Mouse (Mus musculus) liver, postnatal 0 days (tissue): Measurements from ENCODE around the gene Sh3bp1. TPM values are rescaled to one million over a fixed set of nuclear protein-coding genes. Genes with fewer than 3 reads are reported as not detected.

ENCODE experiments used
- ATAC-seq: fragments of 200-750 bp; cut with Nextera tagmentation; 2 replicates; pipeline ENCODE4 v1.8.0; 2017; ENCODE audit warnings: mild to moderate bottlenecking, moderate library complexity
- DNase-seq: peaks from one replicate; pipeline ENCODE4 v3.0.0-alpha.2; 2016
- H3K27ac ChIP-seq: fragments of 300-500 bp; sonication (generic); 2 replicates; pipeline ENCODE4 v1.5.1; 2014; ENCODE audit warnings: antibody characterized with exemption, moderate library complexity, mild to moderate bottlenecking, low read depth
- H3K27me3 ChIP-seq: fragments of 300-500 bp; sonication (generic); 2 replicates; pipeline ENCODE4 v1.6.1; 2014; ENCODE audit warnings: low read length, control low read depth, mixed read lengths; ENCODE audit not compliant: insufficient read depth
- H3K36me3 ChIP-seq: fragments of 300-500 bp; sonication (generic); replicated peaks from 2 replicates; pipeline ENCODE4 v1.6.1; 2014; ENCODE audit warnings: mild to moderate bottlenecking, control low read depth, low read length, moderate library complexity, mixed read lengths; ENCODE audit not compliant: insufficient read depth
- H3K4me1 ChIP-seq: fragments of 300-500 bp; sonication (generic); 2 replicates; pipeline ENCODE4 v1.6.1; 2014; ENCODE audit warnings: antibody characterized with exemption, mild to moderate bottlenecking, control low read depth; ENCODE audit not compliant: insufficient read depth
- H3K4me2 ChIP-seq: fragments of 300-500 bp; sonication (generic); 2 replicates; pipeline ENCODE4 v1.6.1; 2014; ENCODE audit warnings: low read depth, mild to moderate bottlenecking, low read length, moderate library complexity, mixed read lengths
- H3K4me3 ChIP-seq: fragments of 300-500 bp; sonication (generic); 2 replicates; pipeline ENCODE4 v1.5.1; 2014; ENCODE audit warnings: low read depth, low read length
- H3K9ac ChIP-seq: fragments of 300-500 bp; sonication (generic); replicated peaks from 2 replicates; pipeline ENCODE4 v1.6.1; 2014; ENCODE audit warnings: mild to moderate bottlenecking, moderate library complexity
- H3K9me3 ChIP-seq: fragments of 300-500 bp; sonication (generic); 2 replicates; pipeline ENCODE4 v1.6.1; 2016; ENCODE audit warnings: mild to moderate bottlenecking, control low read depth, low read length, mixed read lengths
- CTCF ChIP-seq: sonication (generic); IDR thresholded peaks from 2 replicates; pipeline ENCODE4 v1.5.1; 2016; ENCODE audit warnings: antibody characterized with exemption, low read depth
- EP300 ChIP-seq: IDR thresholded peaks from 2 replicates; pipeline ENCODE4 v1.6.1; 2016; ENCODE audit warnings: antibody characterized with exemption, low read depth, mild to moderate bottlenecking
- WGBS: fragments of 180-500 bp; shearing (Covaris S2); extraction: QIAGEN DNeasy Blood & Tissue Kit; methylation state at CpG from one replicate; pipeline ENCODE4 v1.1.7; 2014; ENCODE audit not compliant: insufficient replicate concordance; 5-methylcytosine and 5-hydroxymethylcytosine counted together
- microRNA-seq: library from miRNA; unstranded; fragments of <30 nt; microRNA quantifications from one replicate; pipeline ENCODE4, GENCODE M21; 2016
- polyA plus RNA-seq: library from polyadenylated mRNA; unstranded; fragments of >200 nt; fragmentation: Nextera tagmentation; extraction: Ambion mirVana; gene quantifications from 2 replicates; pipeline ENCODE4 v1.2.1, GENCODE M21; 2015

The Sh3bp1 gene
- polyA plus RNA-seq, 1 experiment from 2014 or later: 8.2 TPM

- no peak overlapping the region for H3K27ac ChIP-seq
- no peak overlapping the region for H3K4me3 ChIP-seq
- 91% methylated on average over 3 of the region's 3 CpGs for WGBS
- H3K9me3 ChIP-seq: no peaks in the 10 kb centered on the region
- H3K9ac ChIP-seq: no peak overlapping the region
- no peak overlapping the region for H3K4me2 ChIP-seq
- DNase-seq (no peak), ATAC-seq (no peak)
- peaks cover 8% of the 10 kb centered on the region for H3K4me1 ChIP-seq
- H3K36me3 ChIP-seq: no peaks in the 10 kb centered on the region
- TF ChIP-seq CTCF (no peak), EP300 (no peak)
- peaks cover 30% of the 10 kb centered on the region for H3K27me3 ChIP-seq
These were observed 49.3 kb downstream of the Sh3bp1 start for GRCm38 (mm10) chr15:78948883-78949282.

- no peak overlapping the region for H3K4me3 ChIP-seq
- 61% methylated on average over 3 of the region's 3 CpGs for WGBS
- TF ChIP-seq EP300: no peak
- TF ChIP-seq CTCF: peak; percentile 27; the same call in 1 of the 2 replicates
- no peaks in the 10 kb centered on the region for H3K9me3 ChIP-seq
- no peak for DNase-seq
- no peaks in the 10 kb centered on the region for H3K27me3 ChIP-seq
- no peak overlapping the region for H3K27ac ChIP-seq
- no peak overlapping the region for H3K4me2 ChIP-seq
- ATAC-seq: no peak
- no peak overlapping the region for H3K9ac ChIP-seq
- no peaks in the 10 kb centered on the region for H3K4me1 ChIP-seq
- no peaks in the 10 kb centered on the region for H3K36me3 ChIP-seq
These were observed 56.1 kb downstream of the Sh3bp1 start for GRCm38 (mm10) chr15:78955663-78956062.

GRCm38 (mm10) chr15:78956351-78956750 is 56.8 kb downstream of the Sh3bp1 start:
- Histone ChIP-seq H3K4me1 (no peaks in the 10 kb centered on the region), H3K4me3 (no peak overlapping the region), H3K36me3 (no peaks in the 10 kb centered on the region), H3K9ac (no peak overlapping the region), H3K27me3 (no peaks in the 10 kb centered on the region), H3K4me2 (no peak overlapping the region), H3K27ac (no peak overlapping the region), H3K9me3 (no peaks in the 10 kb centered on the region)
- TF ChIP-seq CTCF: peak; percentile 67
- TF ChIP-seq EP300: no peak
- no peak for ATAC-seq
- no peak for DNase-seq
- WGBS: 64% methylated on average over 4 of the region's 4 CpGs

GRCm38 (mm10) chr15:78957021-78957420 is 57.5 kb downstream of the Sh3bp1 start:
- TF ChIP-seq EP300 (no peak), CTCF (no peak)
- 69% methylated on average over 15 of the region's 15 CpGs for WGBS
- ATAC-seq: no peak
- H3K36me3 ChIP-seq: no peaks in the 10 kb centered on the region
- no peaks in the 10 kb centered on the region for H3K9me3 ChIP-seq
- no peak overlapping the region for H3K4me3 ChIP-seq
- no peak for DNase-seq
- no peaks in the 10 kb centered on the region for H3K27me3 ChIP-seq
- H3K9ac ChIP-seq: no peak overlapping the region
- H3K4me1 ChIP-seq: no peaks in the 10 kb centered on the region
- no peak overlapping the region for H3K4me2 ChIP-seq
- H3K27ac ChIP-seq: no peak overlapping the region

- Histone ChIP-seq H3K4me1 (no peaks in the 10 kb centered on the region), H3K9ac (no peak overlapping the region), H3K27me3 (no peaks in the 10 kb centered on the region), H3K4me2 (no peak overlapping the region), H3K9me3 (no peaks in the 10 kb centered on the region), H3K36me3 (no peaks in the 10 kb centered on the region), H3K27ac (no peak overlapping the region), H3K4me3 (no peak overlapping the region)
- WGBS: 75% methylated on average over 11 of the region's 11 CpGs
- ATAC-seq (no peak), DNase-seq (no peak)
- TF ChIP-seq EP300: no peak
- TF ChIP-seq CTCF: no peak
These were observed 60.0 kb downstream of the Sh3bp1 start for GRCm38 (mm10) chr15:78959537-78959936.

GRCm38 (mm10) chr15:78960088-78960487 is 60.5 kb downstream of the Sh3bp1 start:
- no peak overlapping the region for H3K4me3 ChIP-seq
- 49% methylated on average over 4 of the region's 4 CpGs for WGBS
- TF ChIP-seq CTCF (no peak), EP300 (no peak)
- no peaks in the 10 kb centered on the region for H3K36me3 ChIP-seq
- H3K9me3 ChIP-seq: no peaks in the 10 kb centered on the region
- H3K4me2 ChIP-seq: no peak overlapping the region
- H3K9ac ChIP-seq: no peak overlapping the region
- H3K4me1 ChIP-seq: no peaks in the 10 kb centered on the region
- DNase-seq: no peak
- no peaks in the 10 kb centered on the region for H3K27me3 ChIP-seq
- no peak for ATAC-seq
- no peak overlapping the region for H3K27ac ChIP-seq

Small RNAs within 50 kb of the gene (microRNA-seq; reads per million reads assigned to microRNA genes)
- not detected for gene Mir6955

Other genes with a start within 250 kb of the Sh3bp1 start
- not detected in 2 replicates for gene Elfn2, start 181.0 kb upstream of the Sh3bp1 start, polyA plus RNA-seq
- 4.7 and 4.8 TPM in 2 replicates for gene Mfng, start 126.3 kb upstream of the Sh3bp1 start, polyA plus RNA-seq
- 1.5 and 1.8 TPM in 2 replicates for gene Card10, start 96.7 kb upstream of the Sh3bp1 start, polyA plus RNA-seq
- 12.6 and 19.8 TPM in 2 replicates for gene Cdc42ep1, start 57.1 kb upstream of the Sh3bp1 start, polyA plus RNA-seq
- 3.4 TPM in 2 replicates for gene Lgals2, start 44.2 kb upstream of the Sh3bp1 start, polyA plus RNA-seq
- gene Gga1, start 22.6 kb upstream of the Sh3bp1 start, polyA plus RNA-seq: 12.9 and 14.8 TPM in 2 replicates
- gene Gm49510, start 101 bp upstream of the Sh3bp1 start, polyA plus RNA-seq: 0.07 TPM in 1 of 2 replicates, not detected in the other
- gene Pdxp, start 14.2 kb downstream of the Sh3bp1 start, polyA plus RNA-seq: 1.9 and 2.1 TPM in 2 replicates
- gene Lgals1, start 27.0 kb downstream of the Sh3bp1 start, polyA plus RNA-seq: 93.4 and 102 TPM in 2 replicates
- 20.3 and 21.5 TPM in 2 replicates for gene Nol12, start 35.2 kb downstream of the Sh3bp1 start, polyA plus RNA-seq
- 11.9 and 12.7 TPM in 2 replicates for gene Triobp, start 48.0 kb downstream of the Sh3bp1 start, polyA plus RNA-seq
- gene H1f0, start 128.7 kb downstream of the Sh3bp1 start, polyA plus RNA-seq: 125 and 140 TPM in 2 replicates
- 0.08 and 0.16 TPM in 2 replicates for gene Galr3, start 142.1 kb downstream of the Sh3bp1 start, polyA plus RNA-seq
- gene Ankrd54, start 163.1 kb downstream of the Sh3bp1 start, polyA plus RNA-seq: 21.3 and 22.5 TPM in 2 replicates
- 70.9 and 76.4 TPM in 2 replicates for gene Eif3l, start 175.4 kb downstream of the Sh3bp1 start, polyA plus RNA-seq
- gene Micall1, start 209.1 kb downstream of the Sh3bp1 start, polyA plus RNA-seq: 0.92 and 1.3 TPM in 2 replicates
- gene Polr2f, start 241.2 kb downstream of the Sh3bp1 start, polyA plus RNA-seq: 129 and 130 TPM in 2 replicates
- gene 1700088E04Rik, start 241.5 kb downstream of the Sh3bp1 start, polyA plus RNA-seq: 0.72 and 1.2 TPM in 2 replicates